Mouse (Mus musculus): Measurements from ENCODE around the gene Map3k5.

DNA sequence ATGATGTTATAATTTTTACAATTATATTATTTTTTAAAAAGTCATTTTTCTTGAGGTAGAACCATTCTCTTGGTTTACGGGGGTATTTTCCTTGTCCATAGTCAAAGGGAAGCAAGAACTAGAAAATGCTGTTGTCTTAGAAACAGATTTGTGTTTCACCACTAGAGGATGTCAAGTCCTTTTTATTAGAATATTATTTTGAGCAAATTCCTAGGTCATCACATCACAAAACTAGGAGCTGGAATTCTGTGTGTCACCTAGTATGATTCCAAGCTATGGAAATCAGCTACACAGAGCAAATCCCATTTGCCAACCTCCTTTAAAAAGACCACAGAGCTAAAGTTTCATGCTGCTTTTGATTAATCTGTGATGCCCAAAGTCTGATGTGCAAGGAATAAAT lies 217.9 kb downstream of the Map3k5 start:
- TF ChIP-seq EP300 (IDR thresholded peaks at IDR 0.05) (no peak), CTCF (IDR thresholded peaks at IDR 0.05) (peak; percentile 58)
